Mouse (Mus musculus): Measurements from ENCODE around the gene Rsph3a. TPM values are rescaled to one million over a fixed set of nuclear protein-coding genes. Genes with fewer than 3 reads are reported as not detected.

Rsph3a gene
- total RNA-seq, 2 experiments from 2014 or later: 40.9 to 41.6 TPM

Other genes starting within 250 kb of the Rsph3a start
- gene Fndc1, start 118.3 kb upstream of the Rsph3a start, total RNA-seq (2021): 10 to 100 TPM; 14.9 to 15.4 TPM
- 1 to 10 TPM; 4.8 to 5.0 TPM for gene Tagap, start 19.6 kb upstream of the Rsph3a start, total RNA-seq (2021)
- under 1 TPM in 1 of 2 experiments, not detected in 1; 0.29 TPM for gene Gm49673, start 202.2 kb downstream of the Rsph3a start, total RNA-seq (2021)
- 1 to 10 TPM; 6.3 to 7.2 TPM for gene Rnaset2a, start 202.5 kb downstream of the Rsph3a start, total RNA-seq (2021)
- gene Fgfr1op, start 219.9 kb downstream of the Rsph3a start, total RNA-seq (2021): 10 to 100 TPM; 12.4 to 14.3 TPM

All from layer of hippocampus, adult 2 months (tissue).